Mouse (Mus musculus) G1E (cell line): Measurements from ENCODE around the gene Cbx5.

Experiments
- CTCF ChIP-seq: IDR thresholded peaks from 2 replicates; pipeline ENCODE4 v1.5.1; 2012; ENCODE audit warnings: low read depth, low read length, inconsistent platforms, mixed read lengths
- GATA1 ChIP-seq: IDR thresholded peaks from 2 replicates; pipeline ENCODE4 v1.6.1; 2012; ENCODE audit warnings: borderline replicate concordance, low read length, inconsistent platforms, mixed read lengths
- POLR2AphosphoS5 ChIP-seq: IDR thresholded peaks from 2 replicates; pipeline ENCODE4 v1.6.1; 2012; ENCODE audit warnings: low read depth, low read length, inconsistent platforms; ENCODE audit not compliant: insufficient replicate concordance

- TF ChIP-seq GATA1 = no peak
- TF ChIP-seq CTCF = no peak
- TF ChIP-seq POLR2AphosphoS5 = no peak
Measured at GRCm38 (mm10) chr15:103147422-103147690, 92.3 kb downstream of the Cbx5 start.
